Mouse (Mus musculus): ENCODE measurements around the gene Ttyh2.
"Not testable (repeated sequence)": the region's sequence is repeated elsewhere in the genome, so short reads cannot be mapped to it uniquely, and the experiment has no call there.

Gene Ttyh2

GRCm38 (mm10) chr11:114662161-114662560 lies 13.1 kb upstream of the Ttyh2 start:
- no peak for DNase-seq (ENCODE audit: low read depth)

- DNase-seq (ENCODE audit: low read depth), result no peak
Observed at GRCm38 (mm10) chr11:114662746-114663362, 12.4 kb upstream of the Ttyh2 start.

GRCm38 (mm10) chr11:114664164-114664563 lies 11.1 kb upstream of the Ttyh2 start:
- no peak for DNase-seq (ENCODE audit: low read depth)

- no peak for DNase-seq (ENCODE audit: low read depth)
Observed at GRCm38 (mm10) chr11:114665463-114665862, 9.8 kb upstream of the Ttyh2 start.

- no peak for DNase-seq (ENCODE audit: low read depth)
Observed at GRCm38 (mm10) chr11:114666786-114667185, 8.4 kb upstream of the Ttyh2 start.

GRCm38 (mm10) chr11:114667236-114667931 lies 7.8 kb upstream of the Ttyh2 start:
- DNase-seq (ENCODE audit: low read depth), result no peak

- DNase-seq (ENCODE audit: low read depth), result not testable (repeated sequence)
Observed at GRCm38 (mm10) chr11:114667932-114668285, 7.3 kb upstream of the Ttyh2 start.

- peak; percentile 98 for DNase-seq (ENCODE audit: low read depth)
Observed at GRCm38 (mm10) chr11:114668301-114668710, 6.9 kb upstream of the Ttyh2 start, which contains the start of gene Rpl38. Rpl38 (plus strand) TSS chr11:114668524.

- no peak for DNase-seq (ENCODE audit: low read depth)
Observed at GRCm38 (mm10) chr11:114668741-114669623, 6.2 kb upstream of the Ttyh2 start.

- no peak for DNase-seq (ENCODE audit: low read depth)
Observed at GRCm38 (mm10) chr11:114669651-114670168, 5.5 kb upstream of the Ttyh2 start.

GRCm38 (mm10) chr11:114671147-114671546 lies 4.1 kb upstream of the Ttyh2 start:
- no peak for DNase-seq (ENCODE audit: low read depth)

GRCm38 (mm10) chr11:114672794-114673718 lies 2.2 kb upstream of the Ttyh2 start:
- no peak for DNase-seq (ENCODE audit: low read depth)

GRCm38 (mm10) chr11:114673719-114674050 lies 1.5 kb upstream of the Ttyh2 start:
- no peak for DNase-seq (ENCODE audit: low read depth)

GRCm38 (mm10) chr11:114674180-114674579 lies 1.1 kb upstream of the Ttyh2 start:
- no peak for DNase-seq (ENCODE audit: low read depth)

- not testable (repeated sequence) for DNase-seq (ENCODE audit: low read depth)
Observed at GRCm38 (mm10) chr11:114674796-114675195, 435 bp upstream of the Ttyh2 start.

- DNase-seq (ENCODE audit: low read depth), result no peak
Observed at GRCm38 (mm10) chr11:114675826-114676401, 683 bp downstream of the Ttyh2 start.

GRCm38 (mm10) chr11:114676431-114676830 lies 1.2 kb downstream of the Ttyh2 start:
- no peak for DNase-seq (ENCODE audit: low read depth)

- no peak for DNase-seq (ENCODE audit: low read depth)
Observed at GRCm38 (mm10) chr11:114676896-114677530, 1.8 kb downstream of the Ttyh2 start.

GRCm38 (mm10) chr11:114679582-114679981 lies 4.4 kb downstream of the Ttyh2 start:
- no peak for DNase-seq (ENCODE audit: low read depth)

GRCm38 (mm10) chr11:114680291-114680690 lies 5.1 kb downstream of the Ttyh2 start:
- no peak for DNase-seq (ENCODE audit: low read depth)

- no peak for DNase-seq (ENCODE audit: low read depth)
Observed at GRCm38 (mm10) chr11:114681054-114681453, 5.8 kb downstream of the Ttyh2 start.
